Mouse (Mus musculus): Measurements from ENCODE around the gene Tmem131l. TPM values are rescaled to one million over a fixed set of nuclear protein-coding genes. Genes with fewer than 3 reads are reported as not detected.

Tmem131l gene
- total and polyA plus RNA-seq, 3 experiments = 9.6 to 39.6 TPM; not detected in 1

- Histone ChIP-seq H3K79me2 (ENCODE audit: control insufficient read depth, insufficient read depth, low read length, poor library complexity) (0 out of 2 replicates have a peak, but pooled peaks cover 2% of the 10 kb centered on the region), H3K36me3 (ENCODE audit: control insufficient read depth in 1 of 2, insufficient read depth in 2 of 2, low read length in 2 of 2) (peaks cover 0 to 15% of the 10 kb centered on the region in 2 experiments), H3K4me3 (ENCODE audit: control insufficient read depth in 1 of 2, insufficient read depth in 1 of 2, low read depth in 2 of 2, low read length in 2 of 2) (no peak overlapping the region), H3K27ac (ENCODE audit: control insufficient read depth, low read depth, low read length) (no peak overlapping the region), H3K4me1 (ENCODE audit: control insufficient read depth in 1 of 2, insufficient read depth in 2 of 2, low read length in 2 of 2) (0 out of 4 replicates have a peak, but pooled peaks cover 0 to 11% of the 10 kb centered on the region in 2 experiments), H3K9me3 (replicated peaks; ENCODE audit: insufficient read depth, low read length) (no peaks in the 10 kb centered on the region), H3K9ac (ENCODE audit: control insufficient read depth, low read depth, low read length, poor library complexity, severe bottlenecking) (no peak overlapping the region), H3K27me3 (ENCODE audit: control insufficient read depth in 1 of 2, insufficient read depth in 2 of 2, low read length in 2 of 2) (no peaks in the 10 kb centered on the region)
- DNase-seq (ENCODE audit: low read depth, low spot score) = peak; percentile 48
- TF ChIP-seq KAT2A (conservative IDR thresholded peaks at IDR 0.05; ENCODE audit: low read depth, low read length) (no peak), EP300 (IDR thresholded peaks at IDR 0.05; ENCODE audit: low read depth in 1 of 2, low read length in 2 of 2) (peak in 1 of 2 experiments; percentile 33; a peak in 1 of 4 replicates), TAL1 (IDR thresholded peaks at IDR 0.05; ENCODE audit: low read length) (peak; percentile 42), HCFC1 (IDR thresholded peaks at IDR 0.05; ENCODE audit: low read depth, low read length) (no peak), TBP (IDR thresholded peaks at IDR 0.05; ENCODE audit: low read depth, low read length) (no peak), ELF1 (IDR thresholded peaks at IDR 0.05; ENCODE audit: low read depth, low read length) (no peak), MEF2A (IDR thresholded peaks at IDR 0.05; ENCODE audit: extremely low read depth, insufficient replicate concordance, low read depth, low read length, poor library complexity, severe bottlenecking) (no peak), USF1 (IDR thresholded peaks at IDR 0.05; ENCODE audit: low read depth, low read length) (no peak), MAZ (IDR thresholded peaks at IDR 0.05; ENCODE audit: low read depth, low read length) (no peak), NELFE (IDR thresholded peaks at IDR 0.05; ENCODE audit: low read depth, low read length) (no peak), TCF12 (IDR thresholded peaks at IDR 0.05; ENCODE audit: low read depth, low read length) (no peak)
These were observed 37.4 kb downstream of the Tmem131l start for GRCm38 (mm10) chr3:84002433-84003090.

DNA sequence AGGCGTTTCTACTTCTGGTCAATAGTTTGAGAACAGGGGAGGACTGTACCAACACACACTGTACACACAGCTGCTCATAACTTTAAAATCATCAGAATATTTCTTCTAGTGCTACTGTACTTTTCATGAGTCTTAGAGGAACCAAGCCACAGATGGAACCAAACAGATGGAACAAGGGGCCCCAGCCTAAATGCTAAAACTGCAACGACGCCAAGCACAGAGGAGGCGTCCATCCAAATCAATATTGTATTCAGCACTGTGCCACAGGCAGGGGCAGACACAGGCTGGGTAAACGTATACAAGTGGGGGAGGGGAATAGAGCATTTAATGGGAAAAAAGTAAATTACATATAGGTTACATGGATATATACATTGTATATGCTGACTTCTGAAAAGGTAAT, 42.4 kb downstream of the Tmem131l start:
- DNase-seq (ENCODE audit: low read depth, low spot score) = no peak
- no peak overlapping the region for H3K27ac ChIP-seq (ENCODE audit: control insufficient read depth, low read depth, low read length)
- no peaks in the 10 kb centered on the region for H3K4me1 ChIP-seq (ENCODE audit: control insufficient read depth in 1 of 2, insufficient read depth in 2 of 2, low read length in 2 of 2)
- H3K36me3 ChIP-seq (ENCODE audit: control insufficient read depth in 1 of 2, insufficient read depth in 2 of 2, low read length in 2 of 2) = no peaks in the 10 kb centered on the region; a peak in 3 of 4 replicates
- TF ChIP-seq GABPA (IDR thresholded peaks at IDR 0.05; ENCODE audit: low read depth, low read length) (no peak), SIN3A (IDR thresholded peaks at IDR 0.05; ENCODE audit: low read length) (no peak)
- H3K4me3 ChIP-seq (ENCODE audit: control insufficient read depth in 1 of 2, insufficient read depth in 1 of 2, low read depth in 2 of 2, low read length in 2 of 2) = no peak overlapping the region
- H3K9ac ChIP-seq (ENCODE audit: control insufficient read depth, low read depth, low read length, poor library complexity, severe bottlenecking) = no peak overlapping the region
- no peaks in the 10 kb centered on the region for H3K27me3 ChIP-seq (ENCODE audit: control insufficient read depth in 1 of 2, insufficient read depth in 2 of 2, low read length in 2 of 2)
- H3K79me2 ChIP-seq (ENCODE audit: control insufficient read depth, insufficient read depth, low read length, poor library complexity) = no peaks in the 10 kb centered on the region
- no peaks in the 10 kb centered on the region for H3K9me3 ChIP-seq (replicated peaks; ENCODE audit: insufficient read depth, low read length)

GRCm38 (mm10) chr3:83997036-83997435, 42.9 kb downstream of the Tmem131l start:
- no peaks in the 10 kb centered on the region for H3K27me3 ChIP-seq (ENCODE audit: control insufficient read depth in 1 of 2, insufficient read depth in 2 of 2, low read length in 2 of 2)
- no peaks in the 10 kb centered on the region for H3K79me2 ChIP-seq (ENCODE audit: control insufficient read depth, insufficient read depth, low read length, poor library complexity)
- no peaks in the 10 kb centered on the region for H3K9me3 ChIP-seq (replicated peaks; ENCODE audit: insufficient read depth, low read length)
- H3K27ac ChIP-seq (ENCODE audit: control insufficient read depth, low read depth, low read length) = no peak overlapping the region
- H3K4me3 ChIP-seq (ENCODE audit: control insufficient read depth in 1 of 2, insufficient read depth in 1 of 2, low read depth in 2 of 2, low read length in 2 of 2) = no peak overlapping the region
- no peaks in the 10 kb centered on the region for H3K4me1 ChIP-seq (ENCODE audit: control insufficient read depth in 1 of 2, insufficient read depth in 2 of 2, low read length in 2 of 2)
- H3K9ac ChIP-seq (ENCODE audit: control insufficient read depth, low read depth, low read length, poor library complexity, severe bottlenecking) = no peak overlapping the region
- no peaks in the 10 kb centered on the region; a peak in 3 of 4 replicates for H3K36me3 ChIP-seq (ENCODE audit: control insufficient read depth in 1 of 2, insufficient read depth in 2 of 2, low read length in 2 of 2)
- no peak for DNase-seq (ENCODE audit: low read depth, low spot score)
- no peak for TF ChIP-seq JUND (IDR thresholded peaks at IDR 0.05; ENCODE audit: low read depth, low read length)
- TF ChIP-seq CHD2 (IDR thresholded peaks at IDR 0.05; ENCODE audit: low read length) = no peak
- TF ChIP-seq USF2 (IDR thresholded peaks at IDR 0.05; ENCODE audit: borderline replicate concordance in 1 of 2, insufficient read depth in 1 of 2, low read depth in 1 of 2, low read length in 2 of 2) = no peak
- TF ChIP-seq UBTF (IDR thresholded peaks at IDR 0.05; ENCODE audit: borderline replicate concordance, insufficient read depth, low read depth, low read length) = no peak
- TF ChIP-seq E2F4 (IDR thresholded peaks at IDR 0.05; ENCODE audit: borderline replicate concordance, low read depth, low read length) = no peak
- TF ChIP-seq HCFC1 (IDR thresholded peaks at IDR 0.05; ENCODE audit: low read depth, low read length) = no peak
- no peak for TF ChIP-seq KAT2A (conservative IDR thresholded peaks at IDR 0.05; ENCODE audit: low read depth, low read length)
- TF ChIP-seq MYC (IDR thresholded peaks at IDR 0.05; ENCODE audit: low read depth, low read length) = no peak
- no peak for TF ChIP-seq USF1 (IDR thresholded peaks at IDR 0.05; ENCODE audit: low read depth, low read length)
- no peak for TF ChIP-seq MAZ (IDR thresholded peaks at IDR 0.05; ENCODE audit: low read depth, low read length)
- no peak for TF ChIP-seq MAX (IDR thresholded peaks at IDR 0.05; ENCODE audit: low read length)
- TF ChIP-seq MYB (IDR thresholded peaks at IDR 0.05; ENCODE audit: low read depth, low read length) = no peak
- no peak for TF ChIP-seq GABPA (IDR thresholded peaks at IDR 0.05; ENCODE audit: low read depth, low read length)
- TF ChIP-seq SMC3 (IDR thresholded peaks at IDR 0.05; ENCODE audit: low read depth, low read length) = no peak
- no peak for TF ChIP-seq MXI1 (IDR thresholded peaks at IDR 0.05; ENCODE audit: low read depth, low read length)

Measured in MEL (cell line).